Mouse (Mus musculus): ENCODE data around the gene Tom1l2.

The Tom1l2 gene

DNA sequence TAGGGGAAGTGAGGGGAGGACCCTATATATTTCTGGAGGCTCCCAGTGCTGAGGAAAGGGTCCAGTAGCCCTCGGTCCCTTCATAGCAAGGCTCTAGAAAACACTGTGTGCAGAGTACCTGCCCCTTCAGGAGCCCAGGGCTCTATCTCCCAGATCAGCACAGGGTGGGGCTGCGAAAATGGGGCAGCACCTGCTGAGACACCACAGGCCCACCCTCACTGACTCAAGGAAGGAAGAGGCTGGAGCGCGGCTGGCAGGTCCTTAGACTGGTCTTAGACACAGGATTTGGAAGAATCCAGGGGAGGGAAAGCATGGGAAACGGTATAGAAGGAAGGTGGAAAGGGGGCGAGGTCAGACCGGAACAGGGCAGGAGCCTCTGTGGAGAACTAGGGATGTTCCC, 122.2 kb downstream of the Tom1l2 start:
- no peak for DNase-seq (ENCODE audit: low spot score)

DNA sequence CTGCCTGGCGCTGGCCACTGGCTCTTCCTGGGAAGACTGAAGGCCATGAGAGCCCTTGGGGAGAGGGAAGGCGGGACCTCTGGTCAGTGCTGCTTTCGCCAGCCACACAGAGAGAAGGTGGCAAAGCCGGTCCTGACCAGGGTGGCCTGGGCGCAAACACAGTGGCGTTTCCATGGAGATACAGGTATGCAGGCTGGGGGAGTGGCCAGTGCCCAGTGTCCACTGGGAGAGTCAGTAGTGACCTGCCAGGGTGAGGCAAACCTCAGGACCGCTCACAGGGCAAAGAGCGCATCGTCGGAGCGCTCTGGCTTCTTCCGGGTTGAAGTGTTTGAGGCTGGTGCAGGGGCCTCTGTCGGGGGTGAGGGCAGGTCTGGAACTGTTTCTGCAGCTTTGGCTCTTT, 122.9 kb downstream of the Tom1l2 start:
- DNase-seq (ENCODE audit: low spot score), result no peak

DNA sequence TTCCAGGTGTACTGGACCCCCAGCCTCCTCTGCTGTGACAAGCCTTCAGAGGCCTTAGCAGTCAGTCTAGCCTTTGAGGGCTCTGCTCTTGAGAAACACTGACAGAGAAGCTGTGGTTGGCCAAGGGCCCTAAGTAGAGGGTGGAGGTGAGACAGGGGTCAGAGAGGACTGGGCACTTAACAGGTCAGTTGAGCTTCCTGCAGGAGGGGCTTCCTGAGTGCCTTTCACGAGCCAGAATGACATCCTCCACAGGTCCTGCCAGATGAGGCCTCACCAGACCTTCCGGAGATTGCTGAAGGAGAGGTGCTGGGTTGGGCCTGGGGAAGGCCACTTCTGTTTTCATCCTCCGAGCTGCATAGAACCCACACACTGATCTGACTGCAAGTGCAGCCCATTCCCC, 124.2 kb downstream of the Tom1l2 start:
- no peak for DNase-seq (ENCODE audit: low spot score)

DNA sequence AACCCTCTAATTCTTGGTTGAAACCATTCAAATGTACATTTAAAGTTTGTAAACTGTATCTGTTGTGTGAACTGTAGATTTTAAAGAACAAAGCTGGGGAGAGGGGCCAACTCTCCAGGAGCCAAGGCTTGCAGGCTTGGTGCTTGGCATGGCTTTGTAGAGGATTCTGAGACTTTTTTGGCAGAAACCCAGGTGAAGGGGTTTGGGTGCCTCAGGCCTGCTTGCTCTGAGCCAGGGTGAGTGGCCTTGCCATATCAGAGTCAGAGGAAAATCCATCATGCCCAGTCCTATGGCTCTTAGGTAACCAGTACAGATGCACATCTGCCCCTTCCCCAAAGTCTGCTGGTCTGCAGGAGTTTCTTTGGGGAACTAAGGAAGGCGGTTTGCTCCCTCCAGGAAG, 126.8 kb downstream of the Tom1l2 start:
- no peak for DNase-seq (ENCODE audit: low spot score)

DNA sequence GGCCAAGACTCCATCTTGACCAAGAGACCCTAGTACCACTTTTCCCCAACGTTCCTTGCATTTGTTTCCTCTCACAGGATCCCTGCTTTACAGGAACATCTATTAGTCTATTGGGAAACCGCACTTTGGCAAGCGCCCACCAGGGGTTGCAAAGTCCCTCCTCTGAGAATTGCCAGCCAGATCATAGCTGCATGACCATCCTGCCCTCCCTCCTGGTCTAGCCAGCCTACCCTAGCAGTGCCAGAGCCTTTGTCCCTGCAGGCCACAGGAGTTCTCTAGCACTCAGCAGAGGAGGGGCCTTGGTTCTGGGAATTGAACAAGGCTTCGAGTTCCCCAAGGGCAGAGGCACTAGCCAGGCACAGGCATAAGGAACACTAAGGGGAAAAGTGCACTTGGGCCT, 128.0 kb downstream of the Tom1l2 start:
- DNase-seq (ENCODE audit: low spot score), result peak; percentile 78

DNA sequence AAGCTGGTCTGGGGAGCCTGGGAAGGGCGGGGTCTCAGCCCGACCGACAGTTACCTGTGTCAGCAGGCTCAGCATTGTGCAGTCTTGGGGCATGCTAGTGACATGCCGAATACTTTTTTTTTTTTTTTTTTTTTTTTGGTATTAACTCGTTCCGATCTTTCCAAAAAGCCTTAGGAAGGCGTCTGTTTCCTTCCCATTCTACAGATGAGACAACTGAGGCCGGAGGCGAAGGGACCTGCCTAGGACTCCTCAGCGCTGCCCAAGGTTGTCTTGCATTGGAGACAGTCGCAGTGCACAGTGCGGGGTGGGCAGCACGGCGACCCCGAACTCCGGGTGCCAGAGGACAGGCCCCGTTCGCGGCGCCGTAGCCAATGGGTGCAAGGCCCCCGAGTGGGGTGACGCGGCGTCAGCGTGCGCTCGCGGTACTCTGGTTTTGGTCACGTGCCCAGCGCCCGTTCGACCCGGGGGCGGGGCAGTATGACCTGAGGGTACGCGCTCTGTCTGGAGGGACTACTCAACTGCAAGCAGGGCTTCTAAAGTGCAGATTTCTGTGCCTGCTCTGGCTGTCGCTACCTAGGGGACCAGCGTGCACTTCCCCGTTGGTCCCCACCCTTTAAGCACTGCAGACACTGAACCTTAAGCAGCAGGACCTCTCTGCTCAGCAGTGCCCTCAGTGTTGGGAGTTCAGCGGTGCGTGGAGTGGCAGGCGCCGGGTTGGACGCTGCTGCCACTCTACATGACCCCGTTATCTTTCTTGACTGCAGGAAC, 130.1 kb downstream of the Tom1l2 start, which contains the start of gene Srebf1:
Srebf1 (minus strand) TSS at position 113 of the 768 bp plus-strand sequence.
- peak; percentile 78 for DNase-seq (ENCODE audit: low spot score)

DNA sequence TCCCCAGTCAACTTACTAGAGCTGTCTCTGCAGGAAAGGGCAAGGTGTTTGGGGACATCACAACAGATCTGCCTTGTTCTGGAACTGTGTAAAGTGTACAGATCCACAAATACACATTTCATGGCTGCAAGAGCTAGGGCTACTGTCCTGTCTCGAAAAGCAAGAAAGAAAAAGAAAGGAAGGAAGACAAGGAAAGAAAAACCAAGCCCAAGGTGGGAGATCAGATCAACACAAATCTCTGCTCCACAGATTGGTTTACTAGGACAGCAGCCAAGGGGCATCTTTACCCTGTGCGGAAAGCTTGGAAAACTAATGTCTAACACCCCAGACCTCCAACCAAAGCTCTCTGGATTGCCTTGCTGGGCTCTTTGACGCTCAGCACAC, 130.6 kb downstream of the Tom1l2 start:
- no peak for DNase-seq (ENCODE audit: low spot score)

DNA sequence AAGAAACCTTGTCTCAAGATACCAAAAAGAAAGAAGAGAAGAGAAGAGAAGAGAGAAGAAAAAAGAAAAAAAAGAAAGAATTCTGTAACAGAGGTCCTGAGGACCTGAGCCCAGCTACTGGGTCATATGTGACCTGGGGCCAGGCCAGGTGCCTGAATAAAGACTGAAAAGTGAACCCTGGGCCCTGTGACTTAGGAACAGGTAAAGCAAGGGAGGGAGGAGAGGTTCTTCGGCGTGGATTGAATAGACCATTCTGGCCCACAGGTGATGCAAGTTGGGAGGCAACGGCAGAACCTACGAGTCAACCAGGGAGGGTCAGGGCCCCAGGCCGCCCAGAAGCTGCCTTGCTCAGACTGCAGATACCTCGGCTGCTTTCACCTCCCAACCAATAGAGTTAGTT, 131.3 kb downstream of the Tom1l2 start:
- no peak for DNase-seq (ENCODE audit: low spot score)

DNA sequence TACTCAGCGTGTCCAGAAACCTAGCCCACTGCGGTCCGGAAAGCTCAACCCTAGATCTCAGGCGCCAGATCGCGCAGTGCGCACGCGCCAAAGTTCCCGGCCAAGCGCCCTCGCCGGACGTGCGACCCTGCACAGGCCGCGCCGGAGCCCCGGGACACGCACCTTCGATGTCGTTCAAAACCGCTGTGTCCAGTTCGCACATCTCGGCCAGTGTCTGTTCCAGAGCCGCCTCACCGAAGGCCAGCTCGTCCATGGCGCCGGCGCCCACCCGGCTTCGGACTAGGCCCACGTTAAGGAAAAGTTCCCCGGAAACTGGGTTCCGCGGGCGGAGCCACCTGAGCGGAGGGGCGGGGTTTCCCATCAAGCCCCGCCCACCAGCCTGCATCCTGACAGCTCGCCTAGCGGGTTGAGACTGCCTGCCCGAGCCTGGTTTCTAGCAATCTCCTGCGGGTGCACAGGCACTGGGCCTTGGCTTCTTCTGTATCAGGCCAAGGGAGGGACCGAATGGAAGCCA, 132.4 kb downstream of the Tom1l2 start:
- DNase-seq (ENCODE audit: low spot score), result peak; percentile 97

DNA sequence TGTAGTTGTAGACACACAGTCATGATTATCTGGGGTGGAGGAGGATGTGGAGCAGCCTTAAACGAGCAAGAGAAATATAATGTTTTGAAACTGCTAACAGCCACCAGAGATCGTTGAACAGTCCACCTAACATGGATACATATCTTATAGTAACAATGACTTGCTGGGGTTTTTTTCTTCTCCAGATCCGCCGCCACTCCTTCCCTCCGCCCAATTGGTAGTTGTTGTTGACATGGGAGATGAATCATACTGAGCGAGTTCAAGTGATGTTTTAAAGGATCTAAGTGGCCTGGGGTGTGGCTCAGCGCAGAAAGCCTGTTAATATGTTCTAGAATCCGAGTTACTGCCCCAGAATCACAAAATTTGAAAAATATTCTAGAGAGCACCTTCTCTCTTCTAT, 133.1 kb downstream of the Tom1l2 start:
- DNase-seq (ENCODE audit: low spot score), result no peak

DNA sequence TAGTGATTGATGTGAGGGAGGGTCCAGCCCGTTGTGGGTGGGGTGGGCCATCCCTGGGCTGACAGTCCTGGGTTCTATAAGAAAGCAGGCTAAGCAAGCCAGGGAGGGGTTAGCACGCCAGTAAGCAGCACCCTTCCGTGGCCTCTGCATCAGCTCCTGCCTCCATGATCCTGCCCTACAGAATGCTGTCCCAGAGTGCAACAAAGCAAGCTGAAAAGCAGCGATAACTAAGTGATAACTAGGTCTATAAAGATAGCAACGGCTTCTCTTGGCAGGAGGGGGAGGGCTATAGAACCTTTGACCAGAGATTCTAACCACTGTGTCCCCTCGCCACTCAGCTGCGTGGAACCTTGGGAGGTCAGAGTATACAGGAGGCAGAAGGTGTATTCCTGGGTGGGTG, 135.2 kb downstream of the Tom1l2 start:
- no peak for DNase-seq (ENCODE audit: low spot score)

DNA sequence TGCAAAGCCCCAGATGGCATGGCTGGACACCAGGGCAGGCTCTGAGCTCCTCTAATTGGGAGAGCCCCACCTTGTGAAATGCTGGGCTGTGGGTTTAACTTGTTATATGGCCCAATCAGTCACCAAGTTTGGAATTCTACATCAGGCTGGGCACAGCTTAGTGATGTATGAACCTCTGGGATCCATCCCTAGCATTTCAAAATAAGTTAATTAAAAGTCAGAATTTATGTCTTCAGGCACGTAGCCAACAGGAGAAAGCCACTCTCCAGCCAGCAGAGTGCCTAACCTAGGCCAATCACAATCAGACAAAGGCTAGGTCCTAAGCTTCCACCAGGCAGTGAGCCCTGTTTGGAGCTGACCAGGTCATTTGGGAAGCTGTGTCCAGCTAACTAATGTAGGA, 136.0 kb downstream of the Tom1l2 start:
- DNase-seq (ENCODE audit: low spot score), result peak; percentile 91

DNA sequence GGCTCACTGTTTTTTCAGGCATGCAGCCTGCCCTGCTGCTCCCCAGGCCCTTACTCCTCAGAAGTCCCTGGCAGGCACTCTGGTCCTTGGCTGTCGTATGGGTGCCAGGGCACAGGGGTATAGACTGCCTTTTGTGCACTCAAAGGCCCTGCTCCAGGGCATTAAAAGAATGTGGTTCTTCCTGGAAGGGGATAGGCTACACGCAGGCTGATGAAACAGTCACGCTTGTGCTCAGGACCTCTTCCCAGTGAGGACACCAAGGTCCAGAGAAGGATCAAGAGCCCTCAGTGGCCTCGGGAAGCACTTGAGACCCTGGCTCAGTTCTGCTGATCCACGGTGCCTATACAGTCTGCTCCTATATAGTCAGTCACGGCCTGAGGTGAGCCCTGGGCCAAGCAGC, 139.4 kb downstream of the Tom1l2 start:
- no peak for DNase-seq (ENCODE audit: low spot score)

DNA sequence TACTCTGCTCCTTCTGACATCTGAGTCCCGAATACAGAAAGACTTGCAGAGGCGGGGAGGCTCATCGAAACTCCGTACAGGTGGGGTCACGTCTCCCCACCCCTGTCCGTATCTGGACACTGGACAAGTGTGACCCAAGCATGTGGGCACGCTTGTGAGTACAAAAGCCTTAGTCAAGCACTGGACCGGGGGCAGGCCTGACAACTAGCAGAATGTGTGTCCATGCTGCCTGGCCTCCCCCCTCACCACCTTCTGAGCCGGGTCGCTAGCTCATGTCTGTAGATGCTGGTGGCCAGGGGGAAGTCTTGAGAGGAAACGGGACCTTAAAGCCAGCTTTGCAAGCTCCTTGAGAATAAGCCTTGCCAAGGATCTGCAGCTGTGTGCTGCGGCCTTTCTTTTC, 140.9 kb downstream of the Tom1l2 start:
- DNase-seq (ENCODE audit: low spot score), result no peak

DNA sequence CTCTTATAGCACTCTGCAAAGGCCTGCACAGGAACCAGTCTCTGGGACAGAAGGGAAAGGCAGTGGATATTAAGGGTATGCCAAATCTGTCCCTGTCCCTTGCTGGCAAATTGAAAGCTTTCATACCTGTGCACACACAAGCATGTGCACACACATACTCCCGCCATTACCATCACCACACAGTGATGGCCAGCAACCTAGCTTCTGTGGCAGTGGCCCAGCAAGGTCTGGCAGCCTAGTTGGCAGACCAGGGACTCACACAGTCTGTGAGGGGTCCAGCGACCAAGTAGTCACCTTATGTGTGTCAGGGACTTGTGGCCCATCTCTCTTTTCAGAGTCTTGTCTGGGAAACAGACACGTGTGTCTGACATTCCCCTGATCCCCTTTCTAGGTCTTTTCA, 141.6 kb downstream of the Tom1l2 start:
- no peak for DNase-seq (ENCODE audit: low spot score)

DNA sequence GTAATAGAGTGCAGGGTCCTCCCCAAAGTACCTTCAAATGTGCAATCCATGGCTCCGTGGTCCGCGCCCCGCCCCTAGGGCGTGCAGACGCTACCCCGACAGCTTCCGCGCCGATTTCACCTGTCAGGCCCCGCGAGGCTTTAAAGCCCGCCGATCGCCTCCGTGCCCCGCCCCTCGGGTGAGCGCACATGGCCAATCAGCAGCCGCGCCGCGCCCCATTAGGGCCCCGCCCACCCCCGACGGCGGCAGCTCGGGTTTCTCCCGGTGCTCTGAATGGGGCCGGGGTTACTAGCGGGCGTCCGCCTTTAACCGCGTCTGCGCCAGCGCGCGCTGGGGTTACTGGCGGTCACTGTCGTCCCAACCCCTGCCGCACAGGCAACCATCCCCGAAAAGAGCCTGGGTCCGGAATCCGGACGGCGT, 142.4 kb downstream of the Tom1l2 start:
- DNase-seq (ENCODE audit: low spot score), result peak; percentile 99

DNA sequence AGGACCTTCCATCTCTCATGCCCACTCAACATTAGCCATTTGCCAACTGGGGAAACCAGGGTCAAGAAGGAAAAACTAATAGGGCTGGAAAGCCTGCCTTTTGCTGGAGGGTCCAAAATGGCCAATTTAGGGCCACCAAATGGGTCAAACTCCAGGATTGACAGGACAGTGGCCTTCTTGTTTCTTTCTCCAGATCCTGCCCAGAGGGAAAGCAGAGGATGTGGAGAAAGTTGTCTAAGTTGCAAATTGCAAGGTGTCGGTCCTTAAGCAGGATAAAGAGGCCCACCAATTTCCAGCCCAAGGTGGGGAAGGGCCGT, 142.8 kb downstream of the Tom1l2 start:
- DNase-seq (ENCODE audit: low spot score), result no peak

DNA sequence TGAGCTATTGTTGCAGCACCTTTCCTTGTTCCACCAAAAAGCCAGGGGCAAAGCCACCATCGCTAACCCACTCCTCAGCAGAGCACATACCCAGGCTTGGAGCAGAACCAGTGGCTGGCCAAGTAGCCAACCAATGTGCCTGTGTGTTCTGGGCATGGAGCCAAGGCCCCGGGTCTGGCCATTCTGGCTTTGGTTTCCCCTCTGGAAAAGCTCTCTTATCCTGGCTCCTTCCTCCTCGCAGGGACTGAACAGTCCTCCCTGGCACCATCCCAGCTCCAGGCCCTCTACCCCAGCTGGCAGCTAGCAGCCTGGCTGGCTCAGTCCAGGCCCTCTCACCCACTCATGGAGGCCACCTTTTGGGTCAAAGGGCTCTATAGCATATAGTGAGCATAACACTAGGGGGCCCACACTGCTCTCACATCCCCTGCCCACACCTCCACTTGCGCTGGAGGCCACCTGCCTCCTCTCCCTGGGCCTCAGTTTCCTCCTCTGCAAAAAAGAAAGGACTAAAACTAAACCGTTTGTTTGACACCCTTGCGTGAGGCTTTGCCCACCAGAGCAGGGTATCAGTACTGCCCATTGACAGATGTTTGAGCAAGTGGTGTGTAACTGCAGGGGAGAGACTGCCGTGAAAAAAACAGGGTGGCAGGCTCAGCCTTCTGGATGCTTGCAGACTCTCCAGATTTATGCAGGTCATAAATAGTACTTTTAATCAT, 143.3 kb downstream of the Tom1l2 start:
- DNase-seq (ENCODE audit: low spot score), result peak; percentile 98

DNA sequence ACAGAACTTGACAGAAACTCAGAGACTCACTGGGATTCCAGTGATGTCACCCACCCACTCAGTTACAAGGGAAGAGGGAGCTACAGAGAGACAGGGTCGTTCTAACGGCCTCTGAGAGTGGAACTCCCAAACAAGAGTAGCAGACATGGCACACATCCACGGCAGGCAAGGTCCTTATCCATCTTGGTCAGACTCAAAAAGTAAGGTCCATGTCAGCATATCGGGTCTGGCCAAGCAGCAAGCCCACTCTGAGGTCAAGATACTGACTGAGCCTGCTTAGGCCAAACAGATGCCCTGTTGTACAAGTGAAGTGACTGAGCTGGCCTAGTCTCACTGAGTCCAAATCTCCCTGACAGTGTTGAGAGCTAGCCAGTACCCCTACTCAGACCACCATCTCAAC, 144.0 kb downstream of the Tom1l2 start:
- DNase-seq (ENCODE audit: low spot score), result no peak

DNA sequence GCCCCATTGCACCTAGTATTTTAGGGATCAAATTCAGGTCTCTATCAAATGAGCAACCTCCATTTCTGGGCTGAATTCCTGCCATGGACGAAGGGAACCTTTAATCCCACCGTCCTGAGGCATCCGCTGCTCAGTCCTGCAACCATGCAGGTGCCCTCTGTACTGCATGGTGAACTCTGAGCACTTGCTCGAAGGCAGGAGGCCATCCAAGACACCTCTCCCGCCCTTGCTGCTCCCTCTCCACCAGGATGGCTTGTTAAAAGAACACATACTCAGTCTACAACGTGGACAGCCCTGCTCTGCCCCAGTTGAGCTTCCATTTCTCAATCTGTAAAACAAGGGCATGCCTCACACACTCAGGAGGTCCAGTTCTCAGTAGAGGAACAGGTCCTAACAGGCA, 144.5 kb downstream of the Tom1l2 start:
- no peak for DNase-seq (ENCODE audit: low spot score)

DNA sequence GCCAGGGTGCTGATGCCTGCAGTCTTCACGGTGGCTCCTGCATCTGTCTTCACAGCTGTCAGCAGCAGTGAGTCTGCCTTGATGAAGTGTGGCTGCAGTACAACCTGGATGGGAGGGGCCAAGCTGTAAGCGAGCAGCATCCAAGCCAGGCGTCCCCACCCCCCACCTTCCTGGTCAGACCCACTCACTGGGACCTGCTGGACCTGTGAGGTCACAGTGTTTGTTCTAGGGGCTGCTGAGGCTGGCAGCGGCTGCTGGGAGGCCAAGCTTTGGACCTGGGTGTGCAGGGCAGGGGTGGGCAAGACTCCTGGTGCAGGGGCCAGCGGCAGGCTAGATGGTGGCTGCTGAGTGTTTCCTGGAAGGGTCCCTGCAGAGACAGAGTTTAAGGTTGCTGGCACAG, 146.5 kb downstream of the Tom1l2 start:
- peak; percentile 55 for DNase-seq (ENCODE audit: low spot score)

DNA sequence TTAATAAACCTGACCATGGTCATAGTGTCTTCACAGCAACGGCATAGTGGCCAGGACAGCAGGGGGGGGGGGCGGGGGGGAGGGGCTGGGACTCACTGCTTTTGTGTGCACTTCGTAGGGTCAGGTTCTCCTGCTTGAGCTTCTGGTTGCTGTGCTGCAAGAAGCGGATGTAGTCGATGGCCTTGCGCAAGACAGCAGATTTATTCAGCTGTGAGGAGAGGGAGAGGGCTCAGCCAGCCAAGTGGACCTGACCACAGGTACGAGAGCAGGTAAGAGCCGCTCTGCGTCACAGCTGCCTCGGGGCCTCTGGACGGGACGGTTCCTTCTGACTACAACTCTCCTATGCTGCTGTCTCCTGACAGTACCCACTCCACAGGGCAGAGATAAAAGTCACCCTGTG, 147.7 kb downstream of the Tom1l2 start:
- DNase-seq (ENCODE audit: low spot score), result no peak

DNA sequence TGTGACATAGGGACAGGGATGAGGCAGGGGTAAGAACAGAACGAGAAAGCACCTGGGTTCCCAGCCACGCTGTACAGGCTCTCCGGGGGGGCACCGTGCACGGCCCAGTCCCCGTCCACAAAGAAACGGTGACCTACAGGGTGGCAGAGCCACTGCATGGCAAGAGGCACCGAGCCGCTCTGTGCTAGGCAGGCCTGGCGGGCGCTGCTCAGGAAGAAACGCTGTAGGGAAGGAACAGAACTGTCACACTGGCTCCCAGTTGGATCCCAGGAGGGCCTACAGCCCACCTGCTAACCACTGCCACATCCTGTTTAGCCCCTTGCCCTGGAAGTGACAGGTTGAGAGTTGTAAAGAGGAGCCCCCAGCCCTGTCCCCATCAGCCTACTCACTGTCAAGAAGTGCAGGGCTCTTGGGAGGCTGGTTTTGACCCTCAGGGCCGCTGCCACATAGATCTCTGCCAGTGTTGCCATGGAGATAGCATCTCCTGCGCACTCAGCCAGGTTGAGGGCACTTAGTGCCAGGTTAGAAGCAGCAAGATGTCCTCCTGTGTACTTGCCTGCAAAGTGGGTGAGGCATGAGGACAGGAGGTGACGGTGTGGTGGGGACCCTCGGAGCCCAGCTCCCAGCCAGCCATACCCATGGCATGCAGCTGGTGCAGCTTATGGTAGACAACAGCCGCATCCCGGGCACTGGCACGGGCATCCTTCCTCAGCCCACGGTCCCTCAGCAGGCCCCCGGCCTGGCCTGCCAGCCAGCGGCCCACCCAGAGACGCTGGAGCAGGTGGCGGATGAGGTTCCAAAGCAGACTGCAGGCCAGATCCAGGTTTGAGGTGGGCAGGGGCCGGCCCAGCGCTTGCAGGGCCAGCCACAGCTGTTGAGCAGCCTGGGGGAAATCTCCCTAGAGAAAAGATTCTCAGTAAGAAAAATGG, 149.7 kb downstream of the Tom1l2 start:
- no peak for DNase-seq (ENCODE audit: low spot score)

All from MN1 (cell line).